ENCODE assay signal across 9 mouse cellular contexts in genomic region chr12:108511009-108511408, GRCm38 (mm10). TPM values are rescaled to one million over a fixed set of nuclear protein-coding genes. Genes with fewer than 3 reads are reported as not detected.
A peak's percentile ranks its signal among the peaks of the same experiment; 100 is the strongest.
DNase-seq lines count a peak whose midpoint lies in the region; ATAC-seq and TF ChIP-seq lines count a peak whose summit lies in the region.
"Had no signal": no experiment of that assay in that cellular context is flagged by ENCODE, and none has a peak within 500 bp of the region (broad histone marks: within the 10 kb centered on the region; RNA-seq: fewer than 3 reads in every experiment).

No protein-coding gene starts in this region.

- no peaks in the 10 kb centered on the region for H3K9me3 ChIP-seq in hindbrain, postnatal 0 days (ENCODE audit: low read length)
- no peaks in the 10 kb centered on the region for H3K9me3 ChIP-seq in hindbrain, embryonic 12.5 days (replicated peaks)
- H3K9me3 ChIP-seq: hindbrain, embryonic 15.5 days had no signal

- peaks cover 3% of the 10 kb centered on the region; the same call in 1 of the 2 replicates for H3K36me3 ChIP-seq in hindbrain, postnatal 0 days (ENCODE audit: insufficient read depth, low read length)
- H3K36me3 ChIP-seq in hindbrain, embryonic 12.5 days: peaks cover 21% of the 10 kb centered on the region

- H3K4me3 ChIP-seq in hindbrain, postnatal 0 days (ENCODE audit: low read length): no peak overlapping the region
- H3K4me3 ChIP-seq in hindbrain, embryonic 12.5 days: no peak overlapping the region
- H3K4me3 ChIP-seq: hindbrain, embryonic 15.5 days had no signal

- no peak for ATAC-seq in hindbrain, postnatal 0 days
- ATAC-seq in hindbrain, embryonic 12.5 days (ENCODE audit: low FRiP score): no peak

- no peak overlapping the region for H3K9ac ChIP-seq in hindbrain, postnatal 0 days (replicated peaks; ENCODE audit: low read length)
- H3K9ac ChIP-seq in hindbrain, embryonic 12.5 days: no peak overlapping the region
- H3K9ac ChIP-seq: hindbrain, embryonic 15.5 days had no signal

- TF ChIP-seq CTCF in hindbrain, postnatal 0 days (IDR thresholded peaks at IDR 0.05; ENCODE audit: low read depth): peak; percentile 75

- DNase-seq in hindbrain, postnatal 0 days (ENCODE audit: low spot score): peak; percentile 85
- DNase-seq in A20 (ENCODE audit: low read depth, low spot score): peak; percentile 39
- DNase-seq in R1 (ENCODE audit: low read depth, low spot score): peak; percentile 67
- DNase-seq in layer of hippocampus, postnatal 10 days (ENCODE audit: low spot score in 2 of 2): peak; percentile 30 to 49
- no peak for DNase-seq in ovary, adult 18-20 months (ENCODE audit: low spot score)
- DNase-seq in thymus, postnatal 25 days: no peak
- DNase-seq in adrenal gland, adult 18-20 months (ENCODE audit: low spot score in 2 of 2): no peak

- WGBS in hindbrain, postnatal 0 days: 6% methylated on average over 3 of the region's 3 CpGs
- WGBS in hindbrain, embryonic 12.5 days: 9% methylated on average over 3 of the region's 3 CpGs

- H3K4me2 ChIP-seq in hindbrain, postnatal 0 days (ENCODE audit: low read depth, low read length): no peak overlapping the region
- no peak overlapping the region for H3K4me2 ChIP-seq in hindbrain, embryonic 12.5 days (replicated peaks)
- H3K4me2 ChIP-seq: hindbrain, embryonic 15.5 days had no signal

- H3K4me1 ChIP-seq in hindbrain, postnatal 0 days (ENCODE audit: insufficient read depth, low read length): no peaks in the 10 kb centered on the region
- H3K4me1 ChIP-seq in hindbrain, embryonic 12.5 days: peaks cover 2% of the 10 kb centered on the region; the same call in 1 of the 2 replicates
- H3K4me1 ChIP-seq: hindbrain, embryonic 15.5 days had no signal

- H3K27ac ChIP-seq in hindbrain, postnatal 0 days: no peak overlapping the region
- no peak overlapping the region for H3K27ac ChIP-seq in hindbrain, embryonic 12.5 days
- H3K27ac ChIP-seq: hindbrain, embryonic 15.5 days had no signal

- no peaks in the 10 kb centered on the region for H3K27me3 ChIP-seq in hindbrain, postnatal 0 days (ENCODE audit: insufficient read depth, low read length)
- no peaks in the 10 kb centered on the region for H3K27me3 ChIP-seq in hindbrain, embryonic 12.5 days
- H3K27me3 ChIP-seq: hindbrain, embryonic 15.5 days had no signal

RNA-seq across cellular contexts. Expression of gene Evl, which starts 43.5 kb away (rescaled TPM):
- 178 and 240 TPM in 2 replicates for total RNA-seq in hindbrain, postnatal 0 days (2014; rRNA removed)
- polyA plus RNA-seq in hindbrain, postnatal 0 days (2015; fragmentation: Nextera tagmentation; extraction: Ambion mirVana): 222 and 231 TPM in 2 replicates
- polyA plus RNA-seq in hindbrain, embryonic 12.5 days (2016; fragmentation: Nextera tagmentation; extraction: Ambion mirVana): 134 and 147 TPM in 2 replicates
- total RNA-seq in layer of hippocampus, postnatal 10 days (2021): 100 to 1,000 TPM; 312 to 327 TPM
- total RNA-seq in adrenal gland, adult 18-20 months (2021): 10 to 100 TPM; 37.3 to 43.4 TPM

Comparison
In these comparisons a context has a peak if more than half of its experiments do, and no peak if none do; other contexts are left out.
1. DNase-seq: peak in hindbrain, postnatal 0 days (single experiment), A20 (single experiment), R1 (single experiment) and layer of hippocampus, postnatal 10 days (2 of 2); none in ovary, adult 18-20 months (single experiment), thymus, postnatal 25 days (single experiment) and adrenal gland, adult 18-20 months (0 of 2).